Mouse (Mus musculus) neutrophil, adult 5-6 weeks (primary cell): ENCODE results near the gene Fam107b. TPM values are rescaled to one million over a fixed set of nuclear protein-coding genes. Genes with fewer than 3 reads are reported as not detected.
A peak's percentile ranks its signal among the peaks of the same experiment; 100 is the strongest.

Source experiments
- ATAC-seq: fragments of 151-379, 151-347 bp; 2 replicates; pipeline ENCODE4 v1.8.0; 2017; ENCODE audit warnings: mild to moderate bottlenecking, moderate TSS enrichment; ENCODE audit not compliant: insufficient number of reproducible peaks, poor library complexity, low FRiP score, severe bottlenecking; ENCODE audit errors: extremely low read depth
- total RNA-seq: library from RNA; stranded (forward); fragments of 200-1000 nt; gene quantifications from 2 replicates; pipeline ENCODE4 v1.2.3, GENCODE M21; 2017

Fam107b gene
- total RNA-seq, result 425 and 533 TPM in 2 replicates

GRCm38 (mm10) chr2:3570186-3570585 is at the start of gene Fam107b:
Fam107b (plus strand) TSS chr2:3570488.
- ATAC-seq, result no peak

- no peak for ATAC-seq
Observed at GRCm38 (mm10) chr2:3522558-3522957, 47.7 kb upstream of the Fam107b start.

- ATAC-seq, result no peak
Observed at GRCm38 (mm10) chr2:3526288-3526687, 44.0 kb upstream of the Fam107b start.

- ATAC-seq, result no peak
Observed at GRCm38 (mm10) chr2:3541307-3542079, 28.8 kb upstream of the Fam107b start.

GRCm38 (mm10) chr2:3546055-3546454 is 24.2 kb upstream of the Fam107b start:
- ATAC-seq, result no peak

GRCm38 (mm10) chr2:3546588-3546987 is 23.7 kb upstream of the Fam107b start:
- ATAC-seq, result peak; percentile 78; the same call in 1 of the 2 replicates

- ATAC-seq, result no peak
Observed at GRCm38 (mm10) chr2:3570606-3571005, 318 bp downstream of the Fam107b start.

GRCm38 (mm10) chr2:3573883-3574282 is 3.6 kb downstream of the Fam107b start:
- peak; percentile 48; the same call in 1 of the 2 replicates for ATAC-seq

- no peak for ATAC-seq
Observed at GRCm38 (mm10) chr2:3575140-3575539, 4.9 kb downstream of the Fam107b start.

- ATAC-seq, result no peak
Observed at GRCm38 (mm10) chr2:3576346-3576745, 6.1 kb downstream of the Fam107b start.

GRCm38 (mm10) chr2:3577216-3577615 is 6.9 kb downstream of the Fam107b start:
- ATAC-seq, result no peak

GRCm38 (mm10) chr2:3578180-3578902 is 8.1 kb downstream of the Fam107b start:
- no peak for ATAC-seq

GRCm38 (mm10) chr2:3579316-3579902 is 9.1 kb downstream of the Fam107b start:
- no peak for ATAC-seq

GRCm38 (mm10) chr2:3582830-3583229 is 12.5 kb downstream of the Fam107b start:
- ATAC-seq, result no peak

GRCm38 (mm10) chr2:3585231-3585783 is 15.0 kb downstream of the Fam107b start:
- no peak for ATAC-seq

- ATAC-seq, result no peak
Observed at GRCm38 (mm10) chr2:3590086-3590915, 20.0 kb downstream of the Fam107b start.

- no peak for ATAC-seq
Observed at GRCm38 (mm10) chr2:3590916-3591197, 20.6 kb downstream of the Fam107b start.

- ATAC-seq, result no peak
Observed at GRCm38 (mm10) chr2:3594663-3595318, 24.5 kb downstream of the Fam107b start.
